Mouse (Mus musculus) retina, postnatal 1 day (tissue): ENCODE data around the gene Exo1.

ENCODE experiments used
- DNase-seq: peaks from one replicate; pipeline ENCODE4 v3.0.0-alpha.2; 2012

The Exo1 gene

DNA sequence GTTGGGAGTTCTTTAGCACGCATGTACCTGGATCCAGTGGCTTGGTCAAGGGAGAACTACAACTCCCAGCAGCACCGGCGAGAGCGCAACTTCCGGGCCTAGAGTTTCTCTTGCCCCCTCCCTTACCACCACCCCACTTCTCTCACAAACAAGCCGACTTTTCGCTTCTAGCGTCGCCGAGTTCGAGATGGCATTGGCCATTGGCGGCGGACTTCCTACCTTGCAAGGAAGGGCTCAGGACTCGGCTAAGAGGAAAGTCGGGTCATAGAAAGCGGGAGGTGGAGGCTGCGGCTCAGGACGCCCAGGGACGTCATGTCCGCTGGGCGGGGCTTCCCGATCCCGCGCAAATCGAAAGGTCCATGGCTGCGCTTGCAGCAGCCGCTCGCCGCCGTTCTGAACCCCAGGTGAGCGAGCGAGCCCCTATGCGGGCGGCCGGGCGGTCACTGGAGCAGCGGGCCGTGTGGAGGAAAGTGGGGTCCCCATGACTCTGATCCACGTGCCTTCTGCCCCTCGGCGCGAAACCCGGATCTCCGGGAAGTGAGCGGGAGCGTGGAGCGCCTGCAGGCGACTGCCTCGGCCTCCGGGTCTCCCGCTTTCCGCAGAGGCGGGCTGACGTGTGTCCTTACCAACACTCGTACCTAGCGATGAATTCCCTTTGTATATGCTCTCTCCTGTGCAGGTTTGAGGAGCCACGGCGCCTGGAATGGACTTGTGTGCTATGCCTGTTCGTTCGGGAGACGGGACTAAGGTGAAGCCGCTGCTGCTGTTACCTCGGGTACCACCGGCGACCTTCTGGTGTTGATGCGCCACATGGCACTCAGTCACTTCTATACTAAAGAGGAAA is at the start of gene Exo1:
Exo1 (plus strand) TSS at position 129 of the 844 bp plus-strand sequence.
- peak; percentile 92 for DNase-seq

DNA sequence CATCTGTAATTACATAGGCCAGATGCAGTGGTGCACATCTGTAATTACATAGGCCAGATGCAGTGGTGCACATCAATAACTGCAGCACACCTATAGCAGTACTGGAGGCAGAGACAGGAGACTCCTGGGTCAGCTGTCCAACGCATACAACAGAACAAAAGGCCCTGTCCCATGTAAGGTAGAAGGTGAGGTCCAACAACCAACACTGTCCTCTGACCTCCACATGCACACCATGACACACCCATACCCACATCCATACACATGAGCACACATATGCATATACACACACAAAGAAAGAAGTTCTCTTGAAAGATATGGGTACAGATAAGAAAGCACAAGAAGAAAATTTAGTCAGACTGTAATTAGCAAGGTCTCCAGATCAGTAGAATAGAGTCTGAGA is 24.9 kb upstream of the Exo1 start:
- DNase-seq, result no peak

DNA sequence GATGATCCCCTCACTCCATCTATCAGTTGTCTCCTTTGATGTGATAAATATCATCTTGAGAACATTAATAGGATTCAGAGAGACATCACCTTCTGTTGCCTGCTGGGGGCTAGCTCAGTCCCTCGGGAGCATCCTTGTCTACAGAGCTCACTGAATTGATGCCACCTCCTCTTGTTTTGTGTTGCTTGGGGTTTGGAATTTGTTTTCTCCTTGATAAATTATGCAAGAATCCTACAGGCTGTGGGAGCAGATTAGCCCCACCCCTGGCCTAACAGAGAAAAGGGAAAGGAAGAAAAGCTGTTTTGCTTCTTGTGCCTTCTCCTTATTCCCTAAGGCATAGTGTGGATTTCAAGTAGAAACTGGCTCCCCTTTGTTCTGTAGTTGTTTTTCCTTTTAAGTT is 13.3 kb upstream of the Exo1 start:
- no peak for DNase-seq

DNA sequence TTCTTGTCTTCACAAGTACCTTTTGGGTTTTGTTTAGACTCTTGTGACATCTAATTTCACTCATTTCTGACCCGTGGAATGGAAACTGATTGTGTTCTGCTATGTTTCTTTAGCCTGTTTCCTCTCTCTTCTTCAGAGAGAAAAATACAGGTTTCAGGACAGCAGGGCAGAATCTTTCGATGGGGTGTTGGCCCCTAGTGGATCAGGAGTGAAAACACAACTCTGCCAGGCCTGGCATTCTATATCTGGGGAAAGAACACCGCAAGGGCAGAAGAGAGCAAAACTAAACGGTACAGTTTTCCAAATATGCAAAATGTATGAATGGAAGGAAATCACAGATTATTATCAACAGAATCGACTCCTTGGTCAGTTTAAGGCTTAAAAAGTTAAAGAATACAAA is 12.8 kb upstream of the Exo1 start:
- peak; percentile 28 for DNase-seq

DNA sequence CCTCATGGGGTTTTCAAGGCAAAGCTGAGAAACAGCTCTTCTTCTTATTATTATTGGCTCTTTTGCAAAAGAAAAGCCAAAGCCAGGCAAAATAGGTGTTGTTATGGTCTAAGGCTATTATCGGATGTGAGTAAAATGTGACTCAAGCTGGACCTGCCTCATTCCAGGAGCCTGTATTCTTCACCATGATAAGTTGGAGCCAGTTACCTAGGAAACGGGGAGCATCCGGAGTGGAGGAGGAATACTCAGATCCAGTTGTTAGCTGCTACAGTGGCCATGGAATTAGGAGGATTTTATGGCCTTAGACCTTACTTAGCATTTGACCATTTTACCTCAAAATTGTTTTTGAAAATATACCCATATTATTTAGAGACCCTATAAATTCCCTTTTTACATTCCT is 9.7 kb upstream of the Exo1 start:
- no peak for DNase-seq

DNA sequence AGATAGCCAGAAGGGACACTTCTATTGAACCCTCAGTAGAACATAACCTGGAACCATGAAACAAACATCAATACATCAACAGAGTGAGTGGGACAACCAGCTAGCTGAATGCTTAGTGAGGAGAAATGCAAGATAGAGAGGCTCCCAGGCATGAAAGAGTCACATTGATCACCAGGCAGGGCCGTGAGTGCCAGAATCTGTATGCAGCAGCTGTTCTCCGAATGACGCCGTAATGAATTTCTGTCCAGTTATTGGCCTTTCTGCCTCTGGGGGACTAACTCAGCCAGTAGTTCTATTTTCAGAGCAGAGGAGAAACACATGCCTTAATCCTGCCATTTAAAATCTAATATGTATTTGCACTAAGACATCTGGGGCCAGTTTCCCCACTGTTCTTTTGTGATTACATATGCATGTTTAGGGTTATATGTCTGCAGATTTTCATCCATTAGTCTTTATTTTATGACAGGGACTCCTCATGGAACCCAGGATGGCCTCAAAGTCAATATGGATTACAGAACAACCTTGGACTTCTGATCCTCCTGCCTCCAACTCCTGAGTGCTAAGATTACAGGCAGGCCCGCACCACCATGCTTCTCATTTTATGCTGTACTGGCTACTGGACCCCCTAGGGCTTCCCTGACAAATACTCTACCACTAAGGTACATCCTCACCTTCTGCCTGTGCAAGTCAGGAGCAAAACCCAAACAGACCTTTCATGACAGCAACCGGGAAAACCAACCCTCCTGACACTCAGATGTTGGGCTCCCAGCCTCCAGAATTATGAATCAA is 8.2 kb upstream of the Exo1 start:
- DNase-seq, result peak; percentile 18

DNA sequence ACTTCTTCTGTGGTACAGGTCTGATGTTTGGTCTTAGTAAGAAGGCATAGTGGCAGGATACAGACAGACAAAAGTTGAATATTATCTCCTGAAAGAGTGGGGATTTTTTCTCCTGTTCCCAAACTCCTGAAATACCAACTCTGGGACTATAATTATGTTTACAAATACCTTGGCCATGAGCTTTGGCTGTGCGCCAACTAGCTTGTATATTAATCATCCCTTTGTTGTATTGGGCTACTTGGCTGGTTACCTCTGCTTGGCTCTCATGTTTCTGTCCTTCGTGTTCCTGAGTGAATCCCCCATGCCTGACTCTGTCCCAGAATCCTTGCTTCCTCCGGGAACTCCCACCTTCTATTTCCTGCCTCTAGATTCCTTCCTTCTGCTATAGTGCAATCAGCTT is 3.0 kb downstream of the Exo1 start:
- DNase-seq, result no peak

DNA sequence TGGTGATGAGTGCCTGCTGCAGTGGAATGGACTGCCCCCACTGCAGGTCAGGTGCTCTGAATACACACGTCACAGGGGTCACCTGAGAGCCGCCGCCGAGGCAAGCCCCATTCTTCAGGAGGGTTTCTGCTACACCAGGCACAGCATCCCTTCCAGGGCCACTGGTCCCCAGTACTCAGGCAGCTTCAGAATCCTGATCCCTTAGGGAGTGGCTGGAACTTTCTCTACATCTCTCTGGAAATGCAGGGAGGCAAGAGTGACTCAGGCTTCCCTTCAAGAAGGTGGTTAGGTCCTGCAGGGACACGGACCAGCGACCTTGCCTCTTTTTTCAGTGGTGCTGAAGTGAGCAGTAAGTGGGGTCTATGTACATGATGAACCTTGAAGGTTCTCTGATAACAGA is 12.9 kb downstream of the Exo1 start:
- DNase-seq, result no peak

DNA sequence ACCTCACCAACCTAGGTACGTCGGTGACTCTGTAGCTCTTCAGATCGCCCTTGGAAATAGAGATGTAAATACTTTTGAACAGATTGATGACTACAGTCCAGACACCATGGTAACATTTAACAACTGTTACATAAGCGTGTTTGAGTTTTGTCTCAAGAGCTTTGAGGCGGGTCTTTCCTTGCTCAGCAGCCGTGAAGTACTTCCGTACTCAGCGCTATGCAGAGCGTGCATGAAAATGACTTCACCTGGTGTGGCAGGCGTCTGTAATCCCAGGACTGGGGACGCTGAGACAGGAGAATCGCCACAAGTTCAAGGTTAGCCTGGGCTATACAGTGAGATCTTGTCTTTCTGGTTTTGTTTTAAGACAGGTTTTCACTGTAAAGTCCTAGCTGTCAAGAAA is 13.3 kb downstream of the Exo1 start:
- no peak for DNase-seq

DNA sequence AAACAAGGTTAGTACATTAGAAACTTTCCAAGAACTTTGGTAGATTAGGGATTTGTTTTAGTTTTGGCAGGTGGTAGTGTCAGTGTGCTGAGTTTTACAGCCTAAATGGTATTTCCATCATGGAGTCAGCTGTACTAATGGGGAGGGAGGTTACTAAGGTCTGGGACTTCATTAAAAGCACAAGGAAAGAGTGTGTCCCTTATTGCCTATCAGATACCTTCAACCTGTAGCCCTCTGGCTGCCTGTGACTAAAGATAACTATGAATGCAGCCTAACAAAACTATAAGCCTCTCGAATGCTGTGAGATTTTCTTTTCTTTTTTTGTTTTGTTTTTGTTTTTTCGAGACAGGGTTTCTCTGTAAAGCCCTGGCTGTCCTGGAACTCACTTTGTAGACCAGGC is 30.8 kb downstream of the Exo1 start:
- no peak for DNase-seq

DNA sequence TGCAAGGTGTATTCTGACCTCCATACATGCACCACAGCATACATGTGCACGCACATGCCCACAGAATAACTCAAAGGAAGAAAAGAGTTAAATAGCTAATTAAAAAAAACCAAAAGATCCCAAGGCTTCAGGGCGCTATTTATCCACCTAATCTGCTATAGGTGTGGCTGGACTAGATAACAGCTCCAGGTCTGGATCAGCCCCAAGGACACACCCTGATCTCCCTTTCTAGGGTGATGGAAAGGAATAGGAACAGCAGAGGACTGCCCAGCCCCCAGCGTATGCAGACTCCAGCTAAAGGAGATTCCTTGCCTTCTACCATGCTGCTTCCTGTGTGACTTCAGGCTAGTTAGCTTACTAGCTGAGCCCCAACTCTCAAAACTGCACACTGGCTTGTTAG is 31.7 kb downstream of the Exo1 start:
- no peak for DNase-seq

DNA sequence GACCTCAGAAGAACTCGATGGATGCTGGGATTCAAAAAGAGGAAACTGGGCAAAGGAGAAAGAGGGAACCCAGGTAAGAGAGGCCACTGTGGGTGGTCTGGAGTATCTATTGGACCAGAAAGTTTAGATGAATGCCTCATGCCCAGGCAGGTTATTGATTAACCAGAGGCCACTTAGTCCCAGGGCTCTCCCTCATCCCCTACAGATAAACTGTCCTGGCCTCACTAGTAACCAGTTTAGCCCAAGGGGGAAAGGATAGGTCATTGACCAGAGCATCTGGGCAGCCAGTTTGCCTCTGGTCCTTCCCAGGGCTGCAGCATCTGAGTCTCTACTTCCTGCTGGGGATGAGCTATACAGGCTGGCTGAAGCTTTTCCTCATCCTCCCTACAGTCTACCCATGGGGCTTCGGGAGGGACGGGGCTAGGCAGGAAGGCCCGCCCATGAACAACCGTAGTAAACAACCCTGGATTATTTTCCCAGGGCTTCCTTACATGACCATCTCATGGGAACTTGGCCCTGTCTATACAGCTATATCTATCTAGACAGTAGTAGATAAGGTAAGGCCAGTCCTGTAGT is 33.4 kb downstream of the Exo1 start:
- no peak for DNase-seq

DNA sequence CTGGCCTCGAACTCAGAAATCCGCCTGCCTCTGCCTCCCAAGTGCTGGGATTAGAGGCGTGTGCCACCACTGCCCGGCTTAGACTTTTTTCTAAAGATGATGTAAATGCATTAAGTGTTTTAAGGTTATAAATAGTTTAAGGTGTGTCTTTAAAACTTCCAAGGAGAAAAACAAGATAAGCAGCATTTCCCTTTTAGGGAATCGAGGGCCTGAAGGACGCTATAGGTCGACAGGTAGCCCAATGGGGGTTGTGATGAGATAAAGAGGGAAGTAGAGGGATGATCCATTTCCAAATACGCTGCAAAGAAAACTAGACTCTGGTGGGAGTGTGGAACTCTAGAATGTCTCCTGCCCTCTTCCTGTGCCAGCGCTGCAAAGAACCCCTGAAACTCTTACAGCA is 39.6 kb downstream of the Exo1 start, which contains the start of gene Gm38100:
Gm38100 (plus strand) TSS at position 301 of the 400 bp plus-strand sequence.
- no peak for DNase-seq

DNA sequence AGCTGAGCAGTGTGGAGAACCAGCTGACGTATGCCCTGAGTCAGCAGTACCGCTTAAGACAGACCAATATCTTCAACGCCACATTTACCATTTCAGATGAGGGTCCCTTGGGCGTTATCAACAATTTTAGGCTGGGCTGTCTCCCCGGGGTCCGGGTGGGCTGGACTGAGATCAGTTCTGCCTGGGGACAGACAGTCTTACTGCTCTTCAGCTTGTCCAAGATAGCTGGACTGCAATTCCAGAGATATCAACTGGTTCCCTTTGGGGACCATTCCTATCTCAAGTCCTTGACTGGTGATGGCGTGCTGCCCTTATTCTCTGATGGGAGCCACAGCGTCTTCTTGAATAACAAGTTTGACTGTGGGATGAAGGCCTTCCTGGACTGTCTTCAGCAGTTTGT is 40.7 kb downstream of the Exo1 start:
- no peak for DNase-seq

DNA sequence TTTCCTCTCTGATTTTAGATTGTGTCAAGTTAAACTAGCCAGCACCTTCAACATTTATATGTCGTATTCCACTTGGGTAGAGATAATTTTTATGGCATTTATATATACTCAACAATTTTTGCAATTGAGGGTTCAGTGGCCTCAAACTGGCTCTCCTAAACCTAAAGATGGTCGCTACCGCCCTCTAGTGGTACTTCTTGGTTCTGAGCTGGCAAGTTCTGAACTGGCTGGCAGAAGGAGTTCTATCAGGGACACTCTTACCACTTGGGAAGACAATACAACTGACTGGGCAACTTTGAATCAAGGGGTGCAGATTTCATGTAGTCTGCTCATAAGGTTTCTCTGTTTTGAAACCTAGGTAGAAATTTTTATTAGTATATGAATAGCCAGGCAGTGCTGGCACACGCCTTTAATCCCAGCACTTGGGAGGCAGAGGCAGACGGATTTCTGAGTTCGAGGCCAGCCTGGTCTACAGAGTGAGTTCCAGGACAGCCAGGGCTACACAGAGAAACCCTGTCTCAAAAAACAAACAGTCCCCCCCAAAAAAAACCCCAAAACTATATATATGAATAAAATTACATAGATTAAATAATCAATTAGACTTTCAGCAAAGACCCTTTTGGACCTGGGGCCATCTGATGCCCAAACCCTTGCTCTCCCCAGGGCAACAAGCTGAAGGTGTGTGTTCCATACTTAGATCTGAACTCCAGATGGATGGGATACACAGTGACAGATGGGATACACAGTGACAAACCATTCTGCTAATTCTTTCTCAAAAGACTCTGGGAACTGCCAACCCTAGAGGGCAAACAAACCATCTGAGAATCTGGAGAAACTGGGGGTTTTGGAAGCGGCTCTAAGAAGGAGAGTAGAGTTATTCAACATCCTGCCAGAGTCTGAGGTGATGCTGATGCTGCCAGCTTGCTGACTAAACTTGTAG is 43.7 kb downstream of the Exo1 start:
- peak; percentile 72 for DNase-seq

DNA sequence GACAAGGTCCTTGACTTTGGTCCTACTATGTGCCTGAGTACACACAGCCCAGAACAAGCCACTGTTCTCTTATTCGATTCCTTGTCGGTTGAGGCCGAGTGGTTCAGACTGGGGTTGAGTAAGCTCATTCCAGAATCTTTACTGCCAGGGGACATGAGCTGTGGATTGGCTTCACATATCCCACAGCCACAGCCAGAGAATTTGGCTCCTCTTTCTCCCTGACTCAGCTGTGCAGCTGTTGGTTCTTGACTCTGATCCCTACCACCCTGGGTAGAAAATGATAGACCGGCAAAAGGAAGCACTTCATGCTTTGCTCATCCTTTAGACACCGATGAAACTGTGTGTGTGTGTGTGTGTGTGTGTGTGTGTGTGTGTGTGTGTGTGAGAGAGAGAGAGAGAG is 51.0 kb downstream of the Exo1 start:
- no peak for DNase-seq

DNA sequence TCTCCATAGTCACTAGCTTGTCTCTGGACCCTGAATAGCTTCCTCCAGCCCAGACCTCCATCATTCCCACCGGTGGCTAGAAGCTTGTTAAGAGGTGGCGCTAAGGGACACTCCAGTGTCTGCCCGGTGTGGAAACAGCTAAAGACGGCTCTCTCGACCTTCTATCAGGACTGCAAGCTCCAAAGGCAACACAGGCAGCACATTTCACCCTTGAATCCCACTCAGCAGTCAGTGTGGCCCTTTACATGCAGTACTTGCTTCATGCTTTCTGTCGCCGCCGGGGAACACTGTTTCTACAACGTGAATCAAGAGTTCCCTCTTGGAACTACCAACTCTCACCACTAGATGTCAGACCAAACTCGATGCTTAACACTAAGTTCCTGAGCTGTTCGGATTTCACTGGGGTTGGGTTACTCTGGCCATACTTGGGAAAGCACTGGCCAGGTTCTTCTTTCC is 55.9 kb downstream of the Exo1 start:
- DNase-seq, result peak; percentile 90

DNA sequence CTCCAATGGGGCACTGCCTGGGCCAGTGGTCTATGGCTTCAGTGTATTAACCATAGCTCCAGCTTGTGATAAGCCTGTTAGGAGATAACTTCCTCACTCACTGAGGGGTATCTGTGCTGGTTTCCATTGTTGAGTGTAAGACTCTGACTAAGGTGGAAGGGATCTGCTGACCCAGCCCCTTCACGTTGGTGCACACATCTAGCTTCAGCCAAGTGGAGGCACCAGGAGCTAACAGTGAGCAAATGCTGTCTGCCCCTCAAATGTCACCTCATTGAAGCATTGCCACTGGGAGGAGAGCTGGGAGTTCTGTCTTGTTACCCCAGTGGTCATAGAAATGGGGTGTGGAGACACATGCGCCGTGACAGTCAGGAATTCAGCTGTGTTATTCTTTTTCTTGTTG is 58.4 kb downstream of the Exo1 start:
- no peak for DNase-seq

DNA sequence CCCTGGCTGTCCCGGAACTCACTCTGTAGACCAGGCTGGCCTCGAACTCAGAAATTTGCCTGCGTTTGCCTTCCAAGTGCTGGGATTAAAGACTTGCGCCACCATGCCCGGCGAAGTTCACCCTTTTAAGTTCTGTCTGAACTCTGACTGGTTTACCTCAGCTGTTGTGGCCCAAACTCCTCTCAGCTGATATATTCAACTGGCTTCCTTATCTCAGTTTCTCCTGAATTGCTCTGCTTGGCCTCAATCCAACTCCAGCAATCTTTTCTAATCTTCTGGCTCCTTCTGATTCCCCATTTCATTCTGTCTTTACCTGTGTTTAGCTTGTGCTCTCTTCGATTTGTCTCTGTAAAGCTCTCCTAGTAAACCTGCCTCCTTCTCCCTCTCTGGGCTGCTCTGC is 62.8 kb downstream of the Exo1 start:
- no peak for DNase-seq

DNA sequence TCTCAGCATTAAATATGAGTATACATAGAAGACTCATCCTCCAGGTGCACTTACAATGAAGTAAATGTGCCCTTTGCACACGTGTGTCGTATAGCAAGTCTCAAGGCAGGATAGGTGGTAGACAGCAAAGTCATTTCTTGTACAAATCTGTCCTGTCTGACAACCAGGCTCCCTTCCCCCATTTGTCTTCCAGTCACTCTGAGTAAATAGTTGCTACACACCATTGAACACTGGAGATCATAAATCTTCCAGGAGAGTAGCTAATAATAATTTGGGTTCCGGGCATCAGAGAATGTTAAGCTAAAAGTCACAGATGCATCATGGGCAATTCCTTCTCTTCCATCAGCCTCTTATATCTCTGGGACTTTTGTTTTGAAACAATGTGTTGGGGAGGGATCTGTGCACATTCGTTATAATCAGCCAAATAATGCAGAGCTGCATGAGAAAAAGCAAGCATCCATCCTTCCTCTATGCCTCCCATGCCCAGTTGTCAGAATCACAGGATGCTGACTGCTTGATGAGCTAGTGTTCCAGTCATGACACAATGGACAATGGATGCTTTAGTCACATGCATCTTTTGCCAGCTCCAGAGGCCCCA is 66.4 kb downstream of the Exo1 start:
- DNase-seq, result peak; percentile 58

DNA sequence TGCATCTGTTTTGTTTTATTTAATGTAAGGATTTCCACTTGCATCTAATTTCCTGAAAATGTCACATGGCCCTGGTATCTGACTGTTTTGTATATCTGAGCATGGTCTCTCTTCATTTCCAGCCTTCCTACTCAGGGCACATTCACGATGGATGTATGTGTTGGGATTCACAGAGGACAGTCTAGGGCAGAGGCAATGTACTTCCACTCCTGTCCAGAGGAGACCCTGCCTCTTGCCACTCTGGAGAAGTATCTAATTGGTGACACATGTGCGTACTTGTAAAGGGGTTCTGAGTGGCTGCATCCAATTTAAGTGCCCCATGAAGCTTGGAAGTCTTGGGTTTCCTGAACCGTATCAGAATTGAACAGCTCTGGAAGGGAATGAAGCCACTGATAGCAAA is 70.0 kb downstream of the Exo1 start:
- DNase-seq, result no peak

DNA sequence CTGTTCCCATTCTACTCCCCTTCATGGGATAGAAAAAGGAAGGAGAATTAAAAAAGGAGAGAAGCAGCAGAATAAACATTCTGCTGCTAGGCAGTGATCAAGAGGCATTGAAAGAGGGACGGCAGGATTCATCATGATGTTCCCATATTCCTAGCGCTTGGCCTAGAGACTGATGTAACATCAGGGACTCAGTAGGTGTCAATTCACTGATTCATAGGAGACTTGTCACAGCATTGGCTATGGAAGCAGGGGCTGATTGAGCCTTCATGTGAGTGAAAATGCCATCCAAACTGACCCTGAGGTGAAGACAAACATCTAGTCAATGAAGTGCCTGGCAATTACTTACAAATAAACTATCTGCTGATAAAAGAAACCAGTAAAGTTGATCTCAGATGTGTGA is 70.5 kb downstream of the Exo1 start:
- DNase-seq, result no peak
